8 mouse cellular contexts compared by ENCODE assay signal in genomic region chr6:125573189-125573928, GRCm38 (mm10). TPM values are rescaled to one million over a fixed set of nuclear protein-coding genes. Genes with fewer than 3 reads are reported as not detected.
DNase-seq lines count a peak whose midpoint lies in the region; ATAC-seq lines count a peak whose summit lies in the region.

No protein-coding gene starts in this region.

- H3K36me3 ChIP-seq in hindbrain, embryonic 13.5 days = no peaks in the 10 kb centered on the region

- H3K9me3 ChIP-seq in hindbrain, embryonic 13.5 days = no peaks in the 10 kb centered on the region

- peak; percentile 94 for ATAC-seq in common myeloid progenitor, adult 5-6 weeks (replicated peaks; ENCODE audit: low read depth, poor library complexity, severe bottlenecking)
- peak; percentile 87 for ATAC-seq in hindbrain, embryonic 13.5 days (ENCODE audit: low FRiP score)

- peak overlapping the region; percentile 24 for H3K4me3 ChIP-seq in hindbrain, embryonic 13.5 days

- DNase-seq in Muller cell, postnatal 12 days (ENCODE audit: inconsistent ontology term) = peak; percentile 90
- peak; percentile 30 to 34 for DNase-seq in frontal cortex, postnatal 36 days (ENCODE audit: low spot score in 2 of 2)
- DNase-seq in layer of hippocampus, postnatal 36 days = peak; percentile 16 to 49
- DNase-seq in lung, postnatal 36 days = peak; percentile 93
- DNase-seq in retina, embryonic 14.5 days (ENCODE audit: low spot score) = peak; percentile 78
- DNase-seq in thymus, postnatal 4 days = peak; percentile 79

- H3K9ac ChIP-seq in hindbrain, embryonic 13.5 days = no peak overlapping the region; the same call in 1 of the 2 replicates

- H3K27ac ChIP-seq in hindbrain, embryonic 13.5 days = 0 out of 2 replicates have a peak overlapping the region, but pooled peaks have one; percentile 19

- peak overlapping the region; percentile 51 for H3K4me2 ChIP-seq in hindbrain, embryonic 13.5 days

- H3K27me3 ChIP-seq in hindbrain, embryonic 13.5 days = no peaks in the 10 kb centered on the region

- WGBS in hindbrain, embryonic 13.5 days = 7% methylated on average over 14 of the region's 14 CpGs

- peaks cover 23% of the 10 kb centered on the region for H3K4me1 ChIP-seq in hindbrain, embryonic 13.5 days (replicated peaks)

RNA-seq across cellular contexts. Expression of gene Vwf, which starts 26.8 kb away (rescaled TPM):
- 15.3 and 16.7 TPM in 2 replicates for total RNA-seq in common myeloid progenitor, adult 5-6 weeks (2017)
- 8.0 and 11.3 TPM in 2 replicates for polyA plus RNA-seq in hindbrain, embryonic 13.5 days (2015; fragmentation: Nextera tagmentation; extraction: Ambion mirVana)
- 10 to 100 TPM; 12.2 to 13.1 TPM for total RNA-seq in layer of hippocampus, postnatal 36 days (2021)

Comparison
In these comparisons a context has a peak if more than half of its experiments do, and no peak if none do; other contexts are left out.
1. Peak in every context shown above with its lines: DNase-seq, ATAC-seq, H3K4me3 ChIP-seq and H3K27ac ChIP-seq.
2. DNase-seq: peak in every context shown above with its lines; median percentile 93 in lung, postnatal 36 days; 90 in Muller cell, postnatal 12 days; 79 in thymus, postnatal 4 days; 78 in retina, embryonic 14.5 days; 32 in layer of hippocampus, postnatal 36 days; 32 in frontal cortex, postnatal 36 days.